Mouse (Mus musculus) testis, adult 10 weeks (tissue): ENCODE data around the gene Ranbp9. TPM values are rescaled to one million over a fixed set of nuclear protein-coding genes. Genes with fewer than 3 reads are reported as not detected.

ENCODE experiments used
- polyA plus RNA-seq: library from polyadenylated mRNA; stranded (reverse); fragments of 350-450 nt; fragmentation: Illumina TruSeq; extraction: RNeasy Lipid Tissue Mini Kit (QIAGEN cat#74804); gene quantifications from one replicate; pipeline ENCODE4 v1.2.3, GENCODE M21; 2014; ENCODE audit warnings: low read depth, low replicate concordance

Ranbp9 gene
- polyA plus RNA-seq: 700 TPM

DNA sequence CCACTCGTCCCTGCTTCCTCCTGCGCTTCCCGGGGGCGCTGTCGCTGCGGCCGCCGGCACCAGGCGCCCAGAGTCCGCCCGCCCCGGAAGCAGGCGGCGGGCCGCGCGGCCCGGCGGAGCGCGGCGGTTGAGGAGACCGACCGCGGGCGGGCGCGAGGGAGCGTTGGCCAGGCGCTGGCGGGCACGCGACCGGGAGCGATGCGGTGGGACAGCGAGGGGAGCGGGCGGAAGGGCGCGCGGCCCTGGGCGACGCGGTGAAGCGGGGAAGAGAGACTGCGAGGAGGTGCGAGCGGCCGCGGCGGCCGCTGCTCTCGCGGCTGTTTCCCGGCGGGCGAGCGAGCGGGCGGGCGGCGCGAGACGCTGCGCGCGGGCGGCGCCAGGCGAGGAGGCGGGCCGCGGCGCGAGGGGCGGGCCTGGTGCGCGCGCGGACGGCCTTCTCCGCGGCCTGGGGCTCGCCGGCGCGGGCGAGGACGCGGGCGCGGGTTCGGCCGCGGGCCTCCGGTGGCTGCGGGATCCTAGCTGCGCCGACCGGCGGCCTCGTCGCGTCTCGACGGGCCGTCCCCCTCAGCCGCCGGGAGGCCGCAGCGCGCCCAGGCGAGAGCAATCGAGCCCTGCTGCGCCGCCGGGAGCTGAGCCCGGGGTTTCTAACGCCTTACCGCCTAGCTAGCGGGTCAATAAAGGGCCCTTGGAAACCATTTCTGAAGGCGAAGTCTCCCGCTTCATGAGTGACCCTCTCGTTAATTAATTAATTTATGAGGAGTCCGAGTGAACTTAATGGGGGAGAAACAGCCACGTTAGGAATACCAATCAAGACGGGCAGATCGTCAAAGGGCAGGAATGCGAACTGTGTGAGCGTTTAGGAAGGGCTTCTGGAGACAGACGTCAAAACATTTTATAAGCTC is at the start of gene Ranbp9:
Ranbp9 (minus strand) TSS at position 326 of the 902 bp plus-strand sequence.

GRCm38 (mm10) chr13:43398297-43399080 is 82.6 kb downstream of the Ranbp9 start, which contains the start of gene Nol7:
TSS of gene Nol7 (plus strand) at chr13:43398390.

GRCm38 (mm10) chr13:43364985-43365824 is 115.9 kb downstream of the Ranbp9 start, which contains the start of gene Sirt5:
TSS of gene Sirt5 (plus strand) at chr13:43365496.

Other genes with a start within 250 kb of the Ranbp9 start
- gene Gfod1, start 177.1 kb downstream of the Ranbp9 start, polyA plus RNA-seq: 0.08 TPM
- 2.1 TPM for gene Sirt5, start 115.8 kb downstream of the Ranbp9 start, polyA plus RNA-seq
- gene Nol7, start 82.9 kb downstream of the Ranbp9 start, polyA plus RNA-seq: 62.4 TPM
- 2.2 TPM for gene Mcur1, start 78.9 kb upstream of the Ranbp9 start, polyA plus RNA-seq
- 1.3 TPM for gene Rnf182, start 134.4 kb upstream of the Ranbp9 start, polyA plus RNA-seq